Mouse (Mus musculus) embryonic facial prominence, embryonic 12.5 days (tissue): ENCODE results near the gene Gm49342. TPM values are rescaled to one million over a fixed set of nuclear protein-coding genes. Genes with fewer than 3 reads are reported as not detected.
"Not testable (repeated sequence)": the region's sequence is repeated elsewhere in the genome, so short reads cannot be mapped to it uniquely, and the experiment has no call there.

Source experiments
- ATAC-seq: fragments of 200-750 bp; cut with Nextera tagmentation; 2 replicates; pipeline ENCODE4 v1.8.0; 2017; ENCODE audit not compliant: insufficient number of reproducible peaks, insufficient read depth, low FRiP score, low TSS enrichment
- H3K27ac ChIP-seq: fragments of 300-500 bp; sonication (generic); 2 replicates; pipeline ENCODE4 v1.5.1; 2016; ENCODE audit warnings: mild to moderate bottlenecking
- H3K27me3 ChIP-seq: fragments of 300-500 bp; sonication (generic); 2 replicates; pipeline ENCODE4 v1.6.1; 2016; ENCODE audit warnings: mild to moderate bottlenecking, moderate library complexity
- H3K36me3 ChIP-seq: fragments of 300-500 bp; sonication (generic); 2 replicates; pipeline ENCODE4 v1.6.1; 2016; ENCODE audit warnings: mild to moderate bottlenecking
- H3K4me1 ChIP-seq: fragments of 300-500 bp; sonication (generic); 2 replicates; pipeline ENCODE4 v1.6.1; 2016
- H3K4me2 ChIP-seq: fragments of 300-500 bp; sonication (generic); replicated peaks from 2 replicates; pipeline ENCODE4 v1.6.1; 2016; ENCODE audit warnings: mild to moderate bottlenecking, moderate library complexity
- H3K4me3 ChIP-seq: fragments of 300-500 bp; sonication (generic); 2 replicates; pipeline ENCODE4 v1.5.1; 2016; ENCODE audit warnings: mild to moderate bottlenecking
- H3K9ac ChIP-seq: fragments of 300-500 bp; sonication (generic); 2 replicates; pipeline ENCODE4 v1.6.1; 2016; ENCODE audit warnings: mild to moderate bottlenecking, moderate library complexity
- H3K9me3 ChIP-seq: fragments of 300-500 bp; sonication (generic); 2 replicates; pipeline ENCODE4 v1.6.1; 2016; ENCODE audit warnings: mild to moderate bottlenecking, moderate library complexity
- WGBS: fragments of 180-500 bp; shearing (Covaris S2); methylation state at CpG from one replicate; pipeline ENCODE4 v1.1.7; 2016; 5-methylcytosine and 5-hydroxymethylcytosine counted together
- polyA plus RNA-seq: library from polyadenylated mRNA; unstranded; fragments of >200 nt; fragmentation: Nextera tagmentation; extraction: Ambion mirVana; gene quantifications from 2 replicates; pipeline ENCODE4 v1.2.1, GENCODE M21; 2016

Gene Gm49342
- polyA plus RNA-seq, 1 experiment from 2014 or later, result not detected

- Histone ChIP-seq H3K36me3 (no peaks in the 10 kb centered on the region), H3K27me3 (no peaks in the 10 kb centered on the region), H3K27ac (no peak overlapping the region), H3K9ac (no peak overlapping the region), H3K4me3 (no peak overlapping the region), H3K9me3 (no peaks in the 10 kb centered on the region), H3K4me1 (no peaks in the 10 kb centered on the region), H3K4me2 (no peak overlapping the region)
- ATAC-seq, result no peak
- 24% methylated on average over 12 of the region's 12 CpGs for WGBS
These were observed 25.5 kb downstream of the Gm49342 start for GRCm38 (mm10) chr14:50969558-50970544.

GRCm38 (mm10) chr14:50970822-50971221 lies 26.5 kb downstream of the Gm49342 start:
- Histone ChIP-seq H3K4me3 (no peak overlapping the region), H3K9ac (no peak overlapping the region), H3K27ac (no peak overlapping the region), H3K4me2 (no peak overlapping the region), H3K36me3 (no peaks in the 10 kb centered on the region), H3K4me1 (no peaks in the 10 kb centered on the region), H3K27me3 (no peaks in the 10 kb centered on the region), H3K9me3 (no peaks in the 10 kb centered on the region)
- ATAC-seq, result no peak
- WGBS, result 50% methylated on average over 1 of the region's 1 CpGs

- ATAC-seq, H3K9me3 ChIP-seq, H3K27ac ChIP-seq, H3K4me2 ChIP-seq, H3K27me3 ChIP-seq, H3K9ac ChIP-seq, H3K4me1 ChIP-seq, H3K36me3 ChIP-seq, H3K4me3 ChIP-seq: not testable (repeated sequence)
- 85% methylated on average over 5 of the region's 5 CpGs for WGBS
These were observed 28.7 kb downstream of the Gm49342 start for GRCm38 (mm10) chr14:50973054-50973453.

- Histone ChIP-seq H3K4me2 (no peak overlapping the region), H3K27me3 (no peaks in the 10 kb centered on the region), H3K4me3 (no peak overlapping the region), H3K27ac (no peak overlapping the region), H3K4me1 (peaks cover 8% of the 10 kb centered on the region; the same call in 1 of the 2 replicates), H3K9me3 (no peaks in the 10 kb centered on the region), H3K36me3 (no peaks in the 10 kb centered on the region), H3K9ac (no peak overlapping the region)
- ATAC-seq, result no peak
- 33% methylated on average over 4 of the region's 4 CpGs for WGBS
These were observed 29.4 kb downstream of the Gm49342 start for GRCm38 (mm10) chr14:50973700-50974099.

GRCm38 (mm10) chr14:50975001-50975400 lies 30.7 kb downstream of the Gm49342 start:
- no peaks in the 10 kb centered on the region for H3K9me3 ChIP-seq
- ATAC-seq, result no peak
- H3K4me3 ChIP-seq, result no peak overlapping the region
- H3K36me3 ChIP-seq, result no peaks in the 10 kb centered on the region
- H3K27ac ChIP-seq, result no peak overlapping the region
- no peak overlapping the region for H3K9ac ChIP-seq
- H3K27me3 ChIP-seq, result no peaks in the 10 kb centered on the region
- WGBS, result 62% methylated on average over 5 of the region's 5 CpGs
- H3K4me2 ChIP-seq, result no peak overlapping the region
- peaks cover 8% of the 10 kb centered on the region; the same call in 1 of the 2 replicates for H3K4me1 ChIP-seq

- no peak overlapping the region for H3K27ac ChIP-seq
- ATAC-seq, result no peak
- H3K9ac ChIP-seq, result no peak overlapping the region
- peaks cover 8% of the 10 kb centered on the region; the same call in 1 of the 2 replicates for H3K4me1 ChIP-seq
- whole genome bisulfite sequencing, result 15% methylated on average over 9 of the region's 9 CpGs
- H3K36me3 ChIP-seq, result no peaks in the 10 kb centered on the region
- no peaks in the 10 kb centered on the region for H3K27me3 ChIP-seq
- H3K4me3 ChIP-seq, result no peak overlapping the region
- H3K9me3 ChIP-seq, result no peaks in the 10 kb centered on the region
- peak overlapping the region; percentile 18 for H3K4me2 ChIP-seq
These were observed 32.4 kb downstream of the Gm49342 start for GRCm38 (mm10) chr14:50976674-50977073.

- not testable (repeated sequence) for H3K9ac ChIP-seq, ATAC-seq, H3K9me3 ChIP-seq, H3K4me2 ChIP-seq, H3K4me3 ChIP-seq, H3K27ac ChIP-seq, H3K27me3 ChIP-seq, H3K36me3 ChIP-seq, H3K4me1 ChIP-seq
- WGBS, result 90% methylated on average over 6 of the region's 6 CpGs
These were observed 34.1 kb downstream of the Gm49342 start for GRCm38 (mm10) chr14:50978451-50978850.

- H3K27ac ChIP-seq, result no peak overlapping the region
- H3K9me3 ChIP-seq, result no peaks in the 10 kb centered on the region
- H3K36me3 ChIP-seq, result no peaks in the 10 kb centered on the region
- peaks cover 8% of the 10 kb centered on the region; the same call in 1 of the 2 replicates for H3K4me1 ChIP-seq
- no peak overlapping the region for H3K9ac ChIP-seq
- H3K4me2 ChIP-seq, result no peak overlapping the region
- no peak overlapping the region for H3K4me3 ChIP-seq
- no peak for ATAC-seq
- H3K27me3 ChIP-seq, result no peaks in the 10 kb centered on the region
These were observed 35.3 kb downstream of the Gm49342 start for GRCm38 (mm10) chr14:50979631-50980030.

GRCm38 (mm10) chr14:50981207-50981606 lies 36.9 kb downstream of the Gm49342 start:
- H3K9ac ChIP-seq, result no peak overlapping the region
- H3K27ac ChIP-seq, result no peak overlapping the region
- no peak overlapping the region for H3K4me2 ChIP-seq
- no peak for ATAC-seq
- no peaks in the 10 kb centered on the region for H3K36me3 ChIP-seq
- peaks cover 8% of the 10 kb centered on the region; the same call in 1 of the 2 replicates for H3K4me1 ChIP-seq
- H3K4me3 ChIP-seq, result no peak overlapping the region
- H3K27me3 ChIP-seq, result no peaks in the 10 kb centered on the region
- no peaks in the 10 kb centered on the region for H3K9me3 ChIP-seq
- WGBS, result 41% methylated on average over 2 of the region's 2 CpGs

GRCm38 (mm10) chr14:50981837-50982236 lies 37.5 kb downstream of the Gm49342 start:
- Histone ChIP-seq H3K27ac (no peak overlapping the region), H3K27me3 (no peaks in the 10 kb centered on the region), H3K9ac (no peak overlapping the region), H3K4me2 (no peak overlapping the region), H3K4me3 (no peak overlapping the region), H3K9me3 (no peaks in the 10 kb centered on the region), H3K36me3 (no peaks in the 10 kb centered on the region), H3K4me1 (peaks cover 2% of the 10 kb centered on the region; the same call in 1 of the 2 replicates)
- no peak for ATAC-seq
- 79% methylated on average over 5 of the region's 5 CpGs for WGBS

- no peaks in the 10 kb centered on the region for H3K36me3 ChIP-seq
- H3K4me3 ChIP-seq, result no peak overlapping the region
- no peaks in the 10 kb centered on the region for H3K4me1 ChIP-seq
- no peak overlapping the region for H3K4me2 ChIP-seq
- H3K9me3 ChIP-seq, result no peaks in the 10 kb centered on the region
- H3K9ac ChIP-seq, result no peak overlapping the region
- no peak overlapping the region for H3K27ac ChIP-seq
- H3K27me3 ChIP-seq, result no peaks in the 10 kb centered on the region
- ATAC-seq, result no peak
- 80% methylated on average over 2 of the region's 2 CpGs for WGBS
These were observed 43.4 kb downstream of the Gm49342 start for GRCm38 (mm10) chr14:50987668-50988067.

- no peaks in the 10 kb centered on the region for H3K36me3 ChIP-seq
- H3K4me3 ChIP-seq, result no peak overlapping the region
- no peak overlapping the region for H3K27ac ChIP-seq
- ATAC-seq, result no peak
- H3K4me2 ChIP-seq, result no peak overlapping the region
- H3K9me3 ChIP-seq, result no peaks in the 10 kb centered on the region
- no peaks in the 10 kb centered on the region for H3K27me3 ChIP-seq
- no peak overlapping the region for H3K9ac ChIP-seq
- 82% methylated on average over 3 of the region's 3 CpGs for WGBS
- H3K4me1 ChIP-seq, result no peaks in the 10 kb centered on the region
These were observed 46.7 kb downstream of the Gm49342 start for GRCm38 (mm10) chr14:50991037-50991436.
